Mouse (Mus musculus): ENCODE measurements at regions not wholly inside any gene's neighbourhood (a gene's known extent, or its start where the extent isn't known, plus 50 kb on each side); places are given as distances from the start of the nearest gene placed in this dataset.

DNA sequence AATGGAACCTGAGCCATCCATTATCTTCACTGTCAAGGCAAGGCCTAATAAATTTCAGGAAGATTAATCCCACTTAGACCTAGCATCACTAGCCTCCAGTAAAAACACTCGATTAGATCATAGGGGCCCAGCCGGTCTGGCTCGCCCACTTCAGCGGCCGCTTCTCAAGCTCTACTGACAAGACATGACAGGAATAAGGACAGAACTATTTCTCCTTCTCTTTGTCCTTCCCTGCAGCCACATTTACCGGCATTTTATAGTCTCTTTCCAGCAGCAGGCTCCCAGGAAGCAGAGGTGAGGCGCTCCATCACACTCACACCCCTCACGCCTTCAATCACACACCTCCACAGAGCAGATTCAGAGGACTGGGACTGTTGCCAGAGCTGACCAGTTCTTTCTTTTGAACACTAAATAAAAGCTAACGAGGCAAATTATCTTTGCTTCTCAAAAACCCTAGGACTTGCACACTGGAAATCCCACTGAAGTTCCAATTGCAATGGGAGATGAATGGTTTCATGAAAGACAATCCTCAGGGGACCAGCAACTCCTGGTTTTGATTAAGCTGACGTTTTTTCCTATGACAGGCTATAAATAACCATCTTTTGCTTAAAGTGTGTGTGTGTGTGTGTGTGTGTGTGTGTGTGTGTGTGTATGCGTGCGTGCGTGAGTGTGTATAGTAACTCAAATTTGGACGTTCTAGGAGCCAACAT is 184.6 kb downstream of the Sox4 start:
- H3K4me3 ChIP-seq (ENCODE audit: inconsistent target): no peak overlapping the region
- 95% methylated on average over 13 of the region's 14 CpGs for WGBS (ENCODE audit: missing documents)
- H3K79me2 ChIP-seq (ENCODE audit: inconsistent target): no peaks in the 10 kb centered on the region
- no peak overlapping the region for H3K27ac ChIP-seq
- H3K36me3 ChIP-seq (ENCODE audit: inconsistent target): no peaks in the 10 kb centered on the region

DNA sequence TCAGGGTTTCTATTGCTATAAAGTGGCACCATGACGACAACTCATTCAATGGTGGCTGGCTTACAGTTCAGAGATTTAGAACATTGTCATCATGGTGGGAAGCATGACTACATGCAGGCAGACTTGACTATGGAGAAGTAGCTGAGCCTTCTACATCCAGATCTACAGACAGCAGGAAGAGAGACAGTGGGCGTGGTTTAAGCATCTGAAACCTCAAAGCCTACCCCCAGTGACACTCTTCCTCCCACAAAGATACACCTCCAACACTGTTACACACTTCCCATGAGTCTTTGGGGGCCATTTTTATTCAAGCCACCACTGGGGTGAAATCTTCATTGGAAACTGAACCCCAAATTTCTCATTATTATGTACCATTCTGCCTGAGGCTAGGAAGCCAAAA is 191.0 kb downstream of the Sox4 start:
- no peaks in the 10 kb centered on the region for H3K36me3 ChIP-seq (ENCODE audit: inconsistent target)
- no peak overlapping the region for H3K27ac ChIP-seq
- WGBS (ENCODE audit: missing documents): 43% methylated on average over 2 of the region's 2 CpGs
- no peaks in the 10 kb centered on the region for H3K79me2 ChIP-seq (ENCODE audit: inconsistent target)
- no peak overlapping the region for H3K4me3 ChIP-seq (ENCODE audit: inconsistent target)

DNA sequence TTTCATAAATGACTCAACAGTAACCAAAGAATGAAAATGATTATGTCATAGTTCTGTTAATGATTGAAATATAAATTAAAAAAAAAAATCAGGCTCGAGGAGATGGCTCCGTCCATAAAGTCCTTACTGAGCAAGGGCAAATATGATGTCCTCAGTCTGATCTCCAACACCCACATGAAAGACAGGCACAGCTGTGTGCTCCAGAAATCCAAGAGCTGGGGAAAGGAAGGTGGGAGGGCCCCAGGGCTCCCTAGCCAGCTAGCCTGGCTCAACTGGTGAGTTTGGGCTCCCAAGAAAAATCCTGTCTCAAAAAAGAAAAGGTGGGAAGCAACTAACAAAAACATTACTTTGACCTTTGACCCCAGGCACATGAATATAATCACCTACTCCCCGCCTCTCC is 194.5 kb downstream of the Sox4 start:
- H3K79me2 ChIP-seq (ENCODE audit: inconsistent target): no peaks in the 10 kb centered on the region
- no peak overlapping the region for H3K4me3 ChIP-seq (ENCODE audit: inconsistent target)
- H3K36me3 ChIP-seq (ENCODE audit: inconsistent target): no peaks in the 10 kb centered on the region
- no peak overlapping the region for H3K27ac ChIP-seq
- 62% methylated on average over 2 of the region's 3 CpGs for WGBS (ENCODE audit: missing documents)

DNA sequence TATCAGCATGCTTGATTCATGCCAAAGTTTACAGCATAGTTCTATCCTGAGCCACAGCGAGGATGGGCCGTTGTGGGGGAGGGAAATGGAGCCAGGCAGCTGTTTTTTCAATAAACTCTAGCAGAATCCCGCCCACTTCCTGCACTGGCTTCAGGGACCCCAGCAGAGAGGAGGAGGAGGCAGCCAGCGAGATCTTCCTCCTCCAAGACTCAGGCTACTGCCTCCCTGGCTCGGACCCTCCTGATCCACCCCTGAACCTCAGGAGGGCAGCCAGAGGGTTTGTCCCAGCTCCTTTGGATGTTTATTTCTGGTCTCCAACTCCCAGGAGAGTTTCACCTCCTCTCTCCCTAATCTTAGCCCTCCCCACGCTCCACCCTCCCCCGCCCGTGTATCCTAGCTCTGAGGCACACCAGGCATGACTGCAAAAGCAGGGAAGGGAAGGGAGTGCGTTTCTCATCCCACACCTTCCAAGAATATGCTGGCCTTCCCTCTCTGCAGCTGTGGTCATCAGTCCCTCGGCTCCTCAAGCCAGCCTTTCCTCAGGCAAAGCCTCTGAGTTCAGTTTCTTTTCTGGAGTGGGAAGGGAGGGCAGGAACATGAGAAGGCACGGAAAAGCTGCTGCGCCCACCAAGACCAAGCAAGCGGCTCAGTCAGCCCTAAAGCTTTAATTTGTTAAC is 195.5 kb downstream of the Sox4 start:
- Histone ChIP-seq H3K36me3 (ENCODE audit: inconsistent target) (no peaks in the 10 kb centered on the region), H3K27ac (no peak overlapping the region), H3K79me2 (ENCODE audit: inconsistent target) (no peaks in the 10 kb centered on the region), H3K4me3 (ENCODE audit: inconsistent target) (no peak overlapping the region)
- 24% methylated on average over 13 of the region's 13 CpGs for WGBS (ENCODE audit: missing documents)

DNA sequence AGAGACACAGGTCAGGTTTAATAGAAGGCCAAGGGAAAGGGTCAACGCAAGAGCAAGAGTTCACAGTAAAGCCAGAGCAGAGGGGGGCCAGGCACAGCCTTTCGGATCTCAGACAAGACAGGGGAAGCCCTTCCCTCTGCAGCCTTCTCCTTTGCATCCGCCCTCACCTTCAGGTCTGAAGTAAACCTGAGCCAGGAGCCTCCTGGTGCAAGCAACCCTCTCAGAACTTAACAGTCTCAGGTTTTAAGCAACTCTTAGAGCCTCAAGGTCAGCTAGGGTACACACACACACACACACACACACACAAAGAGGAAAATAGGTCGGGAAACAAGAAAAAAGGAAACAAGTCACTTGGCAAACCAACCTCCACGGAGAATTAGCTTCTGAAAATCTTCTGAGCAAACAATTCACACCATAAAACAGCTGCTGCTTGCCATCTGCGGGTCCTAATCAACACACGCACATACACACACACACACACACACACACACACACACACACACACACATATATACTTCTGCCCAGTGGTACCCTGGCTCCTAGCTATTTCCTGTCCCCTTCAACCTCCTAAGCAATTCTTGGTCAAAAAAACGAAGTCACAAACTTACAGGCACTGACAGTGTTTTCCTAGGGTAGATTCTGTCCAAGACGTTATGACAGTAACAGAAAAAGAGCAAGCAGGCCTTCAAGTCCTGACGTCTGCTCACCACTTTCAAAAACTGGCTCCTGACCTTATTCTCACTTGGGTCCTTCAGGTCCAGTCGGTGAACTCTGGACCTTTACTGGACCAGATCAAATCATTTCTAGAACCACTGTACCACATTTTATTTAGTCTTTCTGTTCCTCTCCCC is 196.4 kb downstream of the Sox4 start:
- no peak overlapping the region for H3K27ac ChIP-seq
- 39% methylated on average over 11 of the region's 11 CpGs for WGBS (ENCODE audit: missing documents)
- no peaks in the 10 kb centered on the region for H3K79me2 ChIP-seq (ENCODE audit: inconsistent target)
- no peak overlapping the region for H3K4me3 ChIP-seq (ENCODE audit: inconsistent target)
- no peaks in the 10 kb centered on the region for H3K36me3 ChIP-seq (ENCODE audit: inconsistent target)

DNA sequence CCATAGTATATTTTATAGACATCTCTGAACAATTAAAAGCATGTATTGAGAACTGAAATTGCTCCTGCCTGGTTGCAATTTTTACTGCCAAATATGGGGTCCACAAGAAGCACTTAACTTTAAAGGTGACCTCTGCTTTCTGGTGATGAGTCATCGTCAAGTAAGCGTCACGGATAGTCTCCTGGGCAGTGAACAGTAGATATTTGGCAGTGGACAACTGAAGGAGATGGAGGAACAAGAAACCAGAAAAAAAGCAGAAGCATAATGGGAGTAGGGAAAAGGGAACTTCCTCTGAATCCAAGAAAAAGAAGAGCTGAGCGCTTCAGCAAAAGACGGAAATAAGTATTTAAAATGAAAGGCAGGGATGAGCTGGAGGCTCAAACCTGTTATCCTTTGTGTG is 199.3 kb downstream of the Sox4 start:
- WGBS (ENCODE audit: missing documents): 19% methylated on average over 5 of the region's 5 CpGs
- H3K27ac ChIP-seq: no peak overlapping the region
- H3K36me3 ChIP-seq (ENCODE audit: inconsistent target): no peaks in the 10 kb centered on the region
- H3K79me2 ChIP-seq (ENCODE audit: inconsistent target): no peaks in the 10 kb centered on the region
- H3K4me3 ChIP-seq (ENCODE audit: inconsistent target): no peak overlapping the region

DNA sequence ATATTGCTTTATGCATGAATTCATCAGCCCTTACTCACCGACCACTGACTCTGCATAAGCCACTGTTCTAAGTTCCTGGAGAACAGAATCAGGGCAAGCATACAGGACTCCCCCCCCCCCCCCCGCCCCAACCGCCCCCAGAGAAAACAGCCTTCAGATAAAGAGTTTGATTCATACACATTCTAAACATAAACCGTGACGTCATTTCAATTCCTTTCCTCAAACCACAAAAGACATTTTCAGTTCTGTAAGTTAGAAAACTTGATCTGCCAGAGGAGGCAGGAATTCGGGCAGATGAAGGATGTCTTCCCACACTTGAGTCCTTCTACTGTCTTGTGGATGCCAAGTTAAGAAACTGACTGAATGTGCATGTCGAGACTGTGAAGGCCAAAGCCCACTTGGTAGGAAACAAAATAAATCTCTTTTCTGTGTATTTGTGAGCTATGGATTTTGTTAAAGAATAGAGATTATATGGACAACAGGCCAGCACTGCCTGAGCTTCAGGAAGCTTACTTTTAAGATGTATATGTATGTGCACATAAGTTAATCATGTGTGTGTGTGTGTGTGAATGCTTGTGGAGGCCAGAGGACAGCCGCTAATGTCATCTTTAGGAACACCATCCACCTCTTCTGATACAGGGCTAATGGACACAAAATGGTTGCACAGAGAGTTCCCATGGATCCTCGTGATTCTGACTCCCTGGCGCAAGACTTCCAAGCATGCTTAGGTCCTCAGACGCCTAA is 202.4 kb downstream of the Sox4 start:
- Histone ChIP-seq H3K79me2 (ENCODE audit: inconsistent target) (no peaks in the 10 kb centered on the region), H3K36me3 (ENCODE audit: inconsistent target) (no peaks in the 10 kb centered on the region), H3K27ac (no peak overlapping the region), H3K4me3 (ENCODE audit: inconsistent target) (no peak overlapping the region)
- WGBS (ENCODE audit: missing documents): 63% methylated on average over 9 of the region's 11 CpGs

GRCm38 (mm10) chr13:28740158-28740670 is 213.3 kb downstream of the Sox4 start:
- H3K36me3 ChIP-seq (ENCODE audit: inconsistent target): no peaks in the 10 kb centered on the region
- WGBS (ENCODE audit: missing documents): 87% methylated on average over 7 of the region's 7 CpGs
- no peaks in the 10 kb centered on the region for H3K79me2 ChIP-seq (ENCODE audit: inconsistent target)
- no peak overlapping the region for H3K27ac ChIP-seq
- H3K4me3 ChIP-seq (ENCODE audit: inconsistent target): no peak overlapping the region

- 48% methylated on average over 8 of the region's 8 CpGs for WGBS (ENCODE audit: missing documents)
- no peak overlapping the region for H3K27ac ChIP-seq
- no peaks in the 10 kb centered on the region for H3K79me2 ChIP-seq (ENCODE audit: inconsistent target)
- no peak overlapping the region for H3K4me3 ChIP-seq (ENCODE audit: inconsistent target)
- H3K36me3 ChIP-seq (ENCODE audit: inconsistent target): no peaks in the 10 kb centered on the region
These were observed 215.1 kb downstream of the Sox4 start for GRCm38 (mm10) chr13:28738160-28739100.

DNA sequence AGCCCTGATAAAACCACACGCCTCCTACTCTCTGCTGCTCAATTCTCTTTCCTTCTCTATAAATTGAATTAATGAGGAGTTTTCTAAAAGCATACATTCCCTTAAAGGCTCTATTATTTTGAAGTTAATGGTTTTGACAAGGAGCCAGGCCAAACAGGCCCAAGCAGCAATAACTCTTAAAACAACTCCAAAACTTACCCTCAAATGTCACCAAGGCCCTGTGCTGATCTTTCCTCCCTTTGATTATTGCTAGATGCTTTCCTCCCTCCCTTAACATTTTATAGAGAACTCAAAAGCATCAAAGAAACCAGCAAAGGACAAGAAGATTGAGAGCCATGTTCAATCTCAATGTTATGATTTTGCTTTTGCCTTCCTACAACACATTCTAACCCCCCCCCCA is 221.0 kb downstream of the Sox4 start:
- H3K79me2 ChIP-seq (ENCODE audit: inconsistent target): no peaks in the 10 kb centered on the region
- no peak overlapping the region for H3K4me3 ChIP-seq (ENCODE audit: inconsistent target)
- 93% methylated on average over 1 of the region's 1 CpGs for WGBS (ENCODE audit: missing documents)
- H3K36me3 ChIP-seq (ENCODE audit: inconsistent target): no peaks in the 10 kb centered on the region
- no peak overlapping the region for H3K27ac ChIP-seq

DNA sequence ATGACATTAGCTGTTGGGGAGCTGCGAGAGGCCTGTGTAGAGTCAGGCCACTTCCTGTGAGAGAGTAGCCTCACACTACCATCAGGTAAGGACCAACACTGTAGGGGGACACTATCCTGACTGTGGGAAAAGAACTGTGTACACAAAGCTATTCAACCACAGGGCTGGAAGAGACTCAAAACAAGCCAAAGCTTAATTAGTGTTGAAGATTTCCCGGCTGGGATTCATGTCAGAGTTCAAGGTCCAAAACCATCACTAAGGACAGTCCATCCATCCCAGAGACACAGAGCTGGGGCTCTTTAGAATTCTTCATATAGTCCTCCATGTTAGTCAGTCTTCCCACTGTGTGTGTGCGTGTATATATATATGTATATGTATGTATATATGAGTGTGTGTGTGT is 221.5 kb downstream of the Sox4 start:
- 85% methylated on average over 3 of the region's 3 CpGs for WGBS (ENCODE audit: missing documents)
- Histone ChIP-seq H3K4me3 (ENCODE audit: inconsistent target) (no peak overlapping the region), H3K79me2 (ENCODE audit: inconsistent target) (no peaks in the 10 kb centered on the region), H3K36me3 (ENCODE audit: inconsistent target) (no peaks in the 10 kb centered on the region), H3K27ac (no peak overlapping the region)

GRCm38 (mm10) chr13:28730059-28730580 is 223.4 kb downstream of the Sox4 start:
- 91% methylated on average over 8 of the region's 8 CpGs for WGBS (ENCODE audit: missing documents)

DNA sequence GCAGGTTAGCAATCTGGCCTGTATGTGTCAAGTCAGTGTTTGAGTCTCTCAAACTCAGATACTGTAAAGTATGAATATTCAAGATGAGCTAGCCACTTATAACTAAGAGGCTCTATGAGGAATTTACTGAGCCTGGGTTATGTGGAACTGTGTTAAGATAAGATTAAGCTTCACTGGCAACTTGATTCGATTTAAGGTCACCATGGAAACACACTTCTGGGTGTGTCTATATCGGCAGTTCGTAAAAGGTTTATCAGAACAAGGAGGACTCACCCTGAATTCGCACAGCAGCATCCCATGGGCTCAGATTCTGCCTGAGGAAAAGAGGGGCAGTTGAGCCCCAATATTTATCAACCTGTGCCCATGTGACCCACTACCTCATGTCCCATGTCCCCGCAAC is 224.7 kb downstream of the Sox4 start:
- no peaks in the 10 kb centered on the region for H3K79me2 ChIP-seq (ENCODE audit: inconsistent target)
- H3K4me3 ChIP-seq (ENCODE audit: inconsistent target): no peak overlapping the region
- WGBS (ENCODE audit: missing documents): 93% methylated on average over 5 of the region's 5 CpGs
- H3K27ac ChIP-seq: no peak overlapping the region
- no peaks in the 10 kb centered on the region for H3K36me3 ChIP-seq (ENCODE audit: inconsistent target)

More at GRCm38 (mm10) chr13:28730059-28730580, 223.4 kb downstream of the Sox4 start:
- Histone ChIP-seq H3K27ac (no peak overlapping the region), H3K4me3 (ENCODE audit: inconsistent target) (no peak overlapping the region), H3K79me2 (ENCODE audit: inconsistent target) (no peaks in the 10 kb centered on the region), H3K36me3 (ENCODE audit: inconsistent target) (no peaks in the 10 kb centered on the region)
